Mouse (Mus musculus) c-Kit-positive CD71-negative TER-119-negative erythroid progenitor cells, embryonic 14.5 days (primary cell): ENCODE data around the gene Zbtb7b.

ENCODE experiments used
- DNase-seq: peaks from one replicate; pipeline ENCODE4 v3.0.0-alpha.2; 2013; ENCODE audit warnings: low read depth

The Zbtb7b gene

GRCm38 (mm10) chr3:89418170-89418860 is 23.7 kb upstream of the Zbtb7b start, which contains the start of the genes Cks1b and Shc1:
Cks1b (minus strand) TSS chr3:89418383.
Shc1 (plus strand) TSS chr3:89418443.
- peak; percentile 93 for DNase-seq

- DNase-seq, result no peak
These were observed 23.2 kb upstream of the Zbtb7b start for GRCm38 (mm10) chr3:89417840-89418169.

- no peak for DNase-seq
These were observed 22.6 kb upstream of the Zbtb7b start for GRCm38 (mm10) chr3:89417131-89417530.

- no peak for DNase-seq
These were observed 21.6 kb upstream of the Zbtb7b start for GRCm38 (mm10) chr3:89416158-89416557.

GRCm38 (mm10) chr3:89411490-89412393 is 17.2 kb upstream of the Zbtb7b start, which contains the start of gene Flad1:
Flad1 (minus strand) TSS chr3:89411870.
- DNase-seq, result peak; percentile 100

GRCm38 (mm10) chr3:89410864-89411263 is 16.3 kb upstream of the Zbtb7b start:
- no peak for DNase-seq

GRCm38 (mm10) chr3:89409701-89410100 is 15.1 kb upstream of the Zbtb7b start:
- DNase-seq, result no peak

GRCm38 (mm10) chr3:89408448-89408847 is 13.9 kb upstream of the Zbtb7b start:
- no peak for DNase-seq

GRCm38 (mm10) chr3:89406887-89407286 is 12.3 kb upstream of the Zbtb7b start:
- no peak for DNase-seq

- DNase-seq, result no peak
These were observed 8.1 kb upstream of the Zbtb7b start, which contains the start of gene Lenep for GRCm38 (mm10) chr3:89402693-89403092. Lenep (minus strand) TSS chr3:89402793.

- DNase-seq, result no peak
These were observed 6.8 kb upstream of the Zbtb7b start for GRCm38 (mm10) chr3:89401329-89401728.

GRCm38 (mm10) chr3:89396654-89397005 is 2.1 kb upstream of the Zbtb7b start:
- DNase-seq, result no peak

- no peak for DNase-seq
These were observed 1.5 kb upstream of the Zbtb7b start for GRCm38 (mm10) chr3:89395806-89396653.

- no peak for DNase-seq
These were observed 836 bp upstream of the Zbtb7b start for GRCm38 (mm10) chr3:89395419-89395805.

GRCm38 (mm10) chr3:89394894-89395256 is 299 bp upstream of the Zbtb7b start:
- DNase-seq, result no peak

- peak; percentile 92 for DNase-seq
These were observed 971 bp downstream of the Zbtb7b start for GRCm38 (mm10) chr3:89393605-89394004.

GRCm38 (mm10) chr3:89392871-89393311 is 1.7 kb downstream of the Zbtb7b start:
- DNase-seq, result no peak

GRCm38 (mm10) chr3:89391663-89392511 is 2.7 kb downstream of the Zbtb7b start:
- no peak for DNase-seq

- DNase-seq, result no peak
These were observed 3.6 kb downstream of the Zbtb7b start for GRCm38 (mm10) chr3:89390699-89391662.

GRCm38 (mm10) chr3:89390111-89390515 is 4.5 kb downstream of the Zbtb7b start:
- no peak for DNase-seq
